ENCODE assay signal across 8 mouse cellular contexts in the genomic region with DNA sequence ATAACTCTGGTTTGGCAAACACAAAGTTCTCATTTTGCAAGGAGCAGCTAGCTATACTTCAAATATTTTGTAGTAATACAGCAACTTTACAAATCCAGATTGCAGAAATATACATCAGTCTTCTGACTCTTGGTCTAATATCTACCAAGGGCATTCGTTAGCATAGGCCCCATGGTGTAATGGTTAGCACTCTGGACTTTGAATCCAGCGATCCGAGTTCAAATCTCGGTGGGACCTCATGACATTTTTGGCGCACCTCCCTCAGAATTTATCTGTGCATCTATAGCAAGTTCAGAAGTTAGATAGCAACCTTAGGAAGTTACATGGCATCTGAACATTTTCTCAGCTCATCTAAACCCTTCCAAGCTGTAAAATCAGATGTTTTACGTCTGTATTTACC. TPM values are rescaled to one million over a fixed set of nuclear protein-coding genes. Genes with fewer than 3 reads are reported as not detected.
DNase-seq lines count a peak whose midpoint lies in the region; ATAC-seq and TF ChIP-seq lines count a peak whose summit lies in the region.

No protein-coding gene starts in this region.

- peak overlapping the region; percentile 32 for H3K27ac ChIP-seq in bone marrow macrophage, adult 2 months (ENCODE audit: insufficient read depth, low read depth, low read length)
- H3K27ac ChIP-seq in heart, embryonic 16.5 days (ENCODE audit: low read length), result peak overlapping the region; percentile 72
- peak overlapping the region; percentile 82 for H3K27ac ChIP-seq in liver, embryonic 12.5 days
- H3K27ac ChIP-seq in stomach, embryonic 16.5 days (ENCODE audit: low read length), result no peak overlapping the region

- peak; percentile 91 to 93 for DNase-seq in B cell, adult 2 months
- peak; percentile 73 for DNase-seq in fibroblast of lung, adult 2 months (ENCODE audit: low read depth)
- peak; percentile 57 to 83 for DNase-seq in kidney, postnatal 25 days

- no peaks in the 10 kb centered on the region for H3K27me3 ChIP-seq in heart, embryonic 16.5 days (ENCODE audit: control insufficient read depth, insufficient read depth, low read length)
- H3K27me3 ChIP-seq in liver, embryonic 12.5 days (replicated peaks), result no peaks in the 10 kb centered on the region
- no peaks in the 10 kb centered on the region for H3K27me3 ChIP-seq in myocyte (ENCODE audit: control insufficient read depth, insufficient read depth, insufficient read length)
- H3K27me3 ChIP-seq in stomach, embryonic 16.5 days (ENCODE audit: control insufficient read depth, insufficient read depth, low read length), result no peaks in the 10 kb centered on the region

- peak; percentile 53; the same call in 1 of the 2 replicates for ATAC-seq in heart, embryonic 16.5 days (replicated peaks; ENCODE audit: extremely low read depth, insufficient read depth, low FRiP score)
- peak; percentile 61 for ATAC-seq in liver, embryonic 12.5 days
- peak; percentile 66 for ATAC-seq in stomach, embryonic 16.5 days (ENCODE audit: insufficient read depth, low FRiP score)

- 0% methylated on average over 6 of the region's 6 CpGs for WGBS in heart, embryonic 16.5 days
- 0% methylated on average over 6 of the region's 6 CpGs for WGBS in liver, embryonic 12.5 days (ENCODE audit: insufficient replicate concordance)
- 0% methylated on average over 6 of the region's 6 CpGs for WGBS in stomach, embryonic 16.5 days

- no peaks in the 10 kb centered on the region for H3K36me3 ChIP-seq in heart, embryonic 16.5 days (ENCODE audit: control insufficient read depth, insufficient read depth)
- no peaks in the 10 kb centered on the region for H3K36me3 ChIP-seq in liver, embryonic 12.5 days
- H3K36me3 ChIP-seq in myocyte (ENCODE audit: control insufficient read depth, insufficient read depth), result no peaks in the 10 kb centered on the region
- no peaks in the 10 kb centered on the region for H3K36me3 ChIP-seq in stomach, embryonic 16.5 days (ENCODE audit: control insufficient read depth, insufficient read depth, low read length)

- TF ChIP-seq CTCF in bone marrow macrophage, adult 2 months (IDR thresholded peaks at IDR 0.05; ENCODE audit: low read depth, low read length), result no peak

- no peaks in the 10 kb centered on the region for H3K9me3 ChIP-seq in heart, embryonic 16.5 days (replicated peaks; ENCODE audit: control insufficient read depth, low read length)
- H3K9me3 ChIP-seq in liver, embryonic 12.5 days (replicated peaks), result no peaks in the 10 kb centered on the region
- H3K9me3 ChIP-seq in stomach, embryonic 16.5 days (replicated peaks; ENCODE audit: control insufficient read depth, low read length), result no peaks in the 10 kb centered on the region

- peak overlapping the region; percentile 57 for H3K4me3 ChIP-seq in bone marrow macrophage, adult 2 months (ENCODE audit: insufficient read depth, low read length)
- peak overlapping the region; percentile 58 for H3K4me3 ChIP-seq in heart, embryonic 16.5 days (ENCODE audit: low read length)
- peak overlapping the region; percentile 65 for H3K4me3 ChIP-seq in liver, embryonic 12.5 days
- H3K4me3 ChIP-seq in myocyte, result peak overlapping the region; percentile 29
- H3K4me3 ChIP-seq in stomach, embryonic 16.5 days (replicated peaks; ENCODE audit: low read length), result peak overlapping the region; percentile 43

- H3K4me2 ChIP-seq in heart, embryonic 16.5 days (ENCODE audit: low read depth, low read length), result peak overlapping the region; percentile 94
- H3K4me2 ChIP-seq in liver, embryonic 12.5 days, result peak overlapping the region; percentile 93
- H3K4me2 ChIP-seq in myocyte (ENCODE audit: low read depth), result peak overlapping the region; percentile 88
- peak overlapping the region; percentile 99 for H3K4me2 ChIP-seq in stomach, embryonic 16.5 days (ENCODE audit: low read depth, low read length)

- TF ChIP-seq POLR2A in bone marrow macrophage, adult 2 months (IDR thresholded peaks at IDR 0.05; ENCODE audit: borderline replicate concordance, low read depth, low read length), result no peak
- no peak for TF ChIP-seq POLR2A in myocyte (IDR thresholded peaks at IDR 0.05; ENCODE audit: insufficient read length, low read depth)

- peaks cover 8% of the 10 kb centered on the region for H3K4me1 ChIP-seq in bone marrow macrophage, adult 2 months (ENCODE audit: control insufficient read depth, insufficient read depth, low read length)
- H3K4me1 ChIP-seq in heart, embryonic 16.5 days (ENCODE audit: control insufficient read depth, insufficient read depth, low read length), result peaks cover 5% of the 10 kb centered on the region; the same call in 1 of the 2 replicates
- H3K4me1 ChIP-seq in liver, embryonic 12.5 days, result peaks cover 43% of the 10 kb centered on the region
- peaks cover 3% of the 10 kb centered on the region for H3K4me1 ChIP-seq in stomach, embryonic 16.5 days (ENCODE audit: control insufficient read depth, insufficient read depth, low read length)

- H3ac ChIP-seq in myocyte (ENCODE audit: control insufficient read depth, insufficient read length), result no peak overlapping the region

- H3K79me2 ChIP-seq in myocyte (ENCODE audit: control insufficient read depth, insufficient read depth), result no peaks in the 10 kb centered on the region

- peak overlapping the region; percentile 46; the same call in 1 of the 2 replicates for H3K9ac ChIP-seq in heart, embryonic 16.5 days (ENCODE audit: low read length)
- H3K9ac ChIP-seq in liver, embryonic 12.5 days, result peak overlapping the region; percentile 56; the same call in 1 of the 2 replicates
- H3K9ac ChIP-seq in stomach, embryonic 16.5 days (ENCODE audit: low read length), result 0 out of 2 replicates have a peak overlapping the region, but pooled peaks have one; percentile 40

TF ChIP-seq in myocyte, 11 proteins besides CTCF, POLR2A, EP300 and RAD21:
- TF ChIP-seq MYOG (IDR thresholded peaks at IDR 0.05; ENCODE audit: control insufficient read depth in 1 of 3, insufficient read depth in 1 of 3, insufficient read length in 2 of 3, low read depth in 2 of 3) (no peak), CEBPB (IDR thresholded peaks at IDR 0.05; ENCODE audit: insufficient read depth, poor library complexity, severe bottlenecking) (peak; percentile 63; the same call in 1 of the 2 replicates), E2F4 (IDR thresholded peaks at IDR 0.05; ENCODE audit: insufficient read depth) (no peak), MAX (IDR thresholded peaks at IDR 0.05; ENCODE audit: low read depth) (no peak), TCF3 (IDR thresholded peaks at IDR 0.05; ENCODE audit: insufficient read length, low read depth) (no peak), REST (IDR thresholded peaks at IDR 0.05; ENCODE audit: insufficient read depth, insufficient read length) (no peak)

RNA-seq across cellular contexts. Expression of a gene that starts 12.0 kb away (rescaled TPM):
- 2.5 and 3.1 TPM in 2 replicates for polyA plus RNA-seq in bone marrow macrophage, adult 2 months (2012; ENCODE audit: insufficient read depth, insufficient read length, missing spikeins)
- 7.7 and 8.6 TPM in 2 replicates for polyA plus RNA-seq in heart, embryonic 16.5 days (2015; fragmentation: Nextera tagmentation; extraction: Ambion mirVana)
- 4.4 and 4.7 TPM in 2 replicates for polyA plus RNA-seq in liver, embryonic 12.5 days (2016; fragmentation: Nextera tagmentation; extraction: Ambion mirVana)
- polyA plus RNA-seq in myocyte (2012; fragmentation: generic; extraction: Trizol), result 21.5 TPM
- 5.7 and 6.3 TPM in 2 replicates for polyA plus RNA-seq in stomach, embryonic 16.5 days (2015; fragmentation: Nextera tagmentation; extraction: Ambion mirVana)

RNA-seq across cellular contexts. Expression of a gene that starts 14.8 kb away (rescaled TPM):
- 42.5 and 76.9 TPM in 2 replicates for polyA plus RNA-seq in bone marrow macrophage, adult 2 months (2012; ENCODE audit: insufficient read depth, insufficient read length, missing spikeins)
- 3.8 and 9.2 TPM in 2 replicates for polyA plus RNA-seq in heart, embryonic 16.5 days (2015; fragmentation: Nextera tagmentation; extraction: Ambion mirVana)
- polyA plus RNA-seq in liver, embryonic 12.5 days (2016; fragmentation: Nextera tagmentation; extraction: Ambion mirVana), result 7.8 and 13.9 TPM in 2 replicates
- 24.4 TPM for polyA plus RNA-seq in myocyte (2012; fragmentation: generic; extraction: Trizol)
- polyA plus RNA-seq in stomach, embryonic 16.5 days (2015; fragmentation: Nextera tagmentation; extraction: Ambion mirVana), result 0.74 and 3.1 TPM in 2 replicates

RNA-seq across cellular contexts. Expression of a gene that starts 16.3 kb away (rescaled TPM):
- not detected in 2 replicates for polyA plus RNA-seq in bone marrow macrophage, adult 2 months (2012; ENCODE audit: insufficient read depth, insufficient read length, missing spikeins)
- 2.0 and 2.2 TPM in 2 replicates for polyA plus RNA-seq in heart, embryonic 16.5 days (2015; fragmentation: Nextera tagmentation; extraction: Ambion mirVana)
- polyA plus RNA-seq in liver, embryonic 12.5 days (2016; fragmentation: Nextera tagmentation; extraction: Ambion mirVana), result 12.9 and 16.3 TPM in 2 replicates
- 3.3 TPM for polyA plus RNA-seq in myocyte (2012; fragmentation: generic; extraction: Trizol)
- 4.7 and 6.1 TPM in 2 replicates for polyA plus RNA-seq in stomach, embryonic 16.5 days (2015; fragmentation: Nextera tagmentation; extraction: Ambion mirVana)

RNA-seq across cellular contexts. Expression of a gene that starts 24.3 kb away (rescaled TPM):
- polyA plus RNA-seq in bone marrow macrophage, adult 2 months (2012; ENCODE audit: insufficient read depth, insufficient read length, missing spikeins), result 0.71 and 0.97 TPM in 2 replicates
- 0.38 and 0.52 TPM in 2 replicates for polyA plus RNA-seq in heart, embryonic 16.5 days (2015; fragmentation: Nextera tagmentation; extraction: Ambion mirVana)
- polyA plus RNA-seq in liver, embryonic 12.5 days (2016; fragmentation: Nextera tagmentation; extraction: Ambion mirVana), result 1.4 and 1.5 TPM in 2 replicates
- polyA plus RNA-seq in myocyte (2012; fragmentation: generic; extraction: Trizol), result 1.1 TPM
- 1.1 and 1.4 TPM in 2 replicates for polyA plus RNA-seq in stomach, embryonic 16.5 days (2015; fragmentation: Nextera tagmentation; extraction: Ambion mirVana)

RNA-seq across cellular contexts. Expression of a gene that starts 25.0 kb away (rescaled TPM):
- polyA plus RNA-seq in bone marrow macrophage, adult 2 months (2012; ENCODE audit: insufficient read depth, insufficient read length, missing spikeins), result 0.80 TPM in 1 of 2 replicates, not detected in the other
- polyA plus RNA-seq in heart, embryonic 16.5 days (2015; fragmentation: Nextera tagmentation; extraction: Ambion mirVana), result 0.20 and 0.37 TPM in 2 replicates
- 1.3 and 1.6 TPM in 2 replicates for polyA plus RNA-seq in liver, embryonic 12.5 days (2016; fragmentation: Nextera tagmentation; extraction: Ambion mirVana)
- polyA plus RNA-seq in myocyte (2012; fragmentation: generic; extraction: Trizol), result 0.91 TPM
- 0.81 and 0.90 TPM in 2 replicates for polyA plus RNA-seq in stomach, embryonic 16.5 days (2015; fragmentation: Nextera tagmentation; extraction: Ambion mirVana)
